Mouse (Mus musculus): ENCODE results near the gene Tti1.

Gene Tti1

DNA sequence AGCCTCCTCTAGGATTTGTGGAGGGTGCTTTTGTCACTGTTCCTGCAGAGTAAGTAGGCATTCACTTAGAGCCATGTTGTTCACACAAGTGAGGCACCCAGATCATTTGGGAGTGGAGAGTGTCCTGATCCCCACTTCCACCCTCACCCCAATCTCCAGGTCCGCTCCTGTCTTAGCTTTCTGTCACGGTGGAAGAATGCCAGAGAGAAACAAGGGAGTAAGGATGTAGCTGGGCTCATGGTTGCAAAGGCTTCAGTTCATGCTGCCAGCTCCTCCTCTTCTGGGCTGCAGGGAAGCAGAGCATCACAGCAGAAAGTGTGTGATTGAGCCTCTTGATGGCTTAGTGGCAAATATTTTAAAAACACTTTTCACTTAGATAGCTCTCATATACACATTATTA, 12.2 kb upstream of the Tti1 start:
- no peak for DNase-seq (ENCODE audit: inconsistent age in 2 of 2, low spot score in 1 of 2)

DNA sequence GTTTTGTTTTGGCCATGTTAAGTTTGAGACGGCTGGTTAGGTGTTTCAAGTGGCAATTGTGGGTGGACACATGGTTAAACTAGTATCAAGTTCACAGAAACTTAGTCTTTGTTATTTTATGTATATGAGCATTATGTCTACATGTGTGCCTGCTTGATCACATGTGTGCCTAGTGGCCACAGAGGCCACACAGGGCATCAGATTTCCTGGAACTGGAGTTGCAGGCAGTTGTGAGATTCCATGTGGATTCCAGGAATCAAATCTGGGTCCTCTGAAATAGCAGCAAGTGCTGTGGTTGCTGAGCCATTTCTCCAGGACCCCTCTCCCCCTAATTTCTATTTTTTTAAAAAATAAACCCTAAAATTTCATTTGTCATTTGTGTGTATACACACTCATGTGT, 11.4 kb upstream of the Tti1 start:
- DNase-seq (ENCODE audit: inconsistent age in 2 of 2, low spot score in 1 of 2) = no peak

DNA sequence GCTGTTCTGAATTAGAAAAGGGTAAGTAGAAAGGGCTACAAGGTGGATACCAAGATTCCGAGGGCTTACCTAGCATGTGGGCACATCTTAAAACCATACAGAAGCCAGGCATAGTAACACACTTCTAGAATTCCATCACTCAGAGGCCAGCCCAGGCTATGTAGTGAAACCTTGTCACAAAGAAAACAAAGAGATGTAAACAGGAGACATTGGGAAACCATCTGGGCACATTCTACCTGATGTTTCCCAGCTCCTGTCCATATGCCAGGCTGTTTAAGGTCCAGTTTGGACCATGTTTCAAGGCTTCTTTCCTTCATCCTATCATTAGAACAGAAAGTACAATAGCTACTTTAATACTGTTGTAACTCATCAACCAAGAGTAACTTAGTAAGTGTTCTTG, 9.3 kb upstream of the Tti1 start:
- no peak for DNase-seq (ENCODE audit: inconsistent age in 2 of 2, low spot score in 1 of 2)

DNA sequence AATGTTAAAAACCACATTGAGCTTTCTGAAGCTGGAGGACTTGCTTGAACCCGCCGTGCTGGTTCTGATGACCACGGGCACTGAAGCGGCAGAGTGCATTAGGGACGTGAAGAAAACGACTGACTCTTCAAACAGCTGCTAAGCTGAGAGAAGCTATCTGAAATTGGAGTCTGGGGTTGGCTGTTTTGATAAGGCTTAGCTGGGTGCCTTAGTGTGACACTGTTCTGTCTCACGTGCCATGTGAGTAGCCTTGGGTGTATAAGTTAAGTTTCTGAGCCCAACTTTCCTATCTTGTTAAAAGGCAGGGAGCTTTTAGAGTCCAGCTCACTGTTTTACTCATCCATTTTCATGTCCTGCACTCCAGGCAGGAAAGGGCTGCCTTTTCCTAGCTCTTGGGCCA, 8.7 kb upstream of the Tti1 start:
- no peak for DNase-seq (ENCODE audit: inconsistent age in 2 of 2, low spot score in 1 of 2)

DNA sequence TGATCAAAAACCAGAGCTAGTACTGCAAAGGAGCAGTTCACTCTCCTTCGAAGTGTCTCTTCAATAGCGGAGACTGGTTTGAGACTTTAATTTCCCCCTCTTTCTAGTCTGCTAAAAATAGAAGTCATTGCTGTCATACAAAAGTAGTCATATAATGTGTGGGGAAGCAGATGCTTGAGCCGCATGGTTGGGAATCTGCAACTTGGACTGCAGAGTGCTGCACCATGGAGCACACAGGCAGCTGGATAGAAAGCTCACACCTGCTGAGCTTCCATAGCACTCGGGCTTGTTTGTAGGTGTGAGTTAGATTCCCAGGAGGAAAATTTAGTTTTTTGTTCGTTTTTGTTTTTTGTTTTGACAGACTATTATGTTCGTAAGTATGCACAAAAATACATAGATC, 8.2 kb upstream of the Tti1 start:
- DNase-seq (ENCODE audit: inconsistent age in 2 of 2, low spot score in 1 of 2) = no peak

DNA sequence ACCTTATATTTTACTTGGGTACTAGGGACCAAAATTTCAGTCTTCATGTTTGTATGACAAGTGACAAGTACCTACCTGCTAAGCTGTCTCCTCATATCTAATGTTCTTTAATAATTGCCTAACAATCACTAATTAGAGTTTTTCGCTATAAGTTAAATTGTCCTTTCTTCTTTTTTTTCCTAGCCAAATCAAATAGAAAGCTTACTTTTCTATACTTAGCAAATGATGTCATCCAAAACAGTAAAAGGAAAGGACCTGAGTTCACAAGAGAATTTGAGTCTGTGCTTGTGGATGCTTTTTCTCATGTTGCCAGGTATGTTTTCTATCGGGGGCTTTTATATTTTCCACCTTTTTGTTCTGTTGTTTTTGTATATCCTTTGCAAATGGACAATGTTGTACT, 7.6 kb upstream of the Tti1 start:
- no peak for DNase-seq (ENCODE audit: inconsistent age in 2 of 2, low spot score in 1 of 2)

DNA sequence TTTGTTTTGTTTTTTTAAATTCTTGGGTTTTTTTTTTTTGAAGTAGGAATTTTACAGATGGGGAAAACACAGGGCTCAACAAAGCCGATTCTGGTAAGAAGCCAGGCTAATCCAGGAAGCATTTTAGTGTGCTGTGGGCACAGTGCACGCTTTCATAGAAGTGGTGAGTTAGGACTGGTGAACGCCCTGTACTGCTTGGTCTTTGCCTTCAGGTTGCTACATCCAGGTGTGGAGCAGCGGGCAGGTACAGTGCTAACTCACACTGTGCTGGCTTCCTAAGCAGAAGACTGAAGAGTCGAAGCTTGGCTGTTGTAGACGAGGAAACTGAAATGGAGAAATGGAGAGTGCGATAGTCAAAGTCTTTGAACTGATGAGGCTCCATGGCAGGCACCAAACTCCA, 1.8 kb upstream of the Tti1 start:
- no peak for DNase-seq (ENCODE audit: inconsistent age in 2 of 2, low spot score in 1 of 2)

DNA sequence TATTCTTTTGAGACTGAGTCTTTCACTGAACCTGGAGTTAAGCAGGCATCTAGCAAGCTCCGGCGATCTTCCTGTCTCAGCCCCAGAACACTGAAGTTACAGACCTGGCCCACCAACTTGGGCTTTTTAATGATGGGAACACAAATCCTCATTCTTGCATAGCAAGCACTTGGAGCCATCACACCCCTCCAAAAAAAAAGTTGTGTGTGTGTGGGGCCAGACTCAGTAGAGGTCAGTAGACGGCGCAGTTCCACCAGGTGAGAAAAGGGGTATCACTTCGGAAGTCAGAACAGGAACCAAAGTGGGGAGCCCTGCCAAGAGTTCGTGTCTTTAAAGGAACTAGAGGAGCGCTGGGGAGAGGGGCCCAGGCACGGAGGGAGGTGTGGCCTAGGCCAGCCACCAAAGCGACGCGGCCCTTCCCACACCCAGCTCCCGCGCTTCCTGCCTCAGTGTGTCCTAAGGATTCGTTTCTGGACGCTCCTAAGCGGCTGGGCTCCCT, 329 bp downstream of the Tti1 start:
- DNase-seq (ENCODE audit: inconsistent age in 2 of 2, low spot score in 1 of 2) = no peak

DNA sequence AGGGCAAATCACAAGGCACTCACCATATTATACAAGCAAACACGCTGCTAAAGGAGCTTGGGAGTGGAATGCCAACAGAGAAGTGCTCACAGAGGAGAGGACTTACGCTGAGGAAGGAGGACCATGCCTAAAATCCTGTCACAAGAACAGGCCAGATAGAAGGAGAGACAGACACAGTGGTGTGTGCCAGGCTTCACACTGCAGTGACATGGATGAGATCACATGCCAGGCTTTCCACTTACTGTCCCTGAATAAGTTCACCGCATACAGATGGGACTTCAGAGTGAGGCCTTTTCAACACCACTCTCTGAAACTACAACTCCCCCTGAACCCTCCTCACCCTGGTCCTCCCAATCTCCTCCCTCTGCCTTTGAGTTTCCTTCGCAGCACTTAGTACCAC, 10.9 kb downstream of the Tti1 start:
- DNase-seq (ENCODE audit: inconsistent age in 2 of 2, low spot score in 1 of 2) = peak in 1 of 2 experiments; percentile 12

DNA sequence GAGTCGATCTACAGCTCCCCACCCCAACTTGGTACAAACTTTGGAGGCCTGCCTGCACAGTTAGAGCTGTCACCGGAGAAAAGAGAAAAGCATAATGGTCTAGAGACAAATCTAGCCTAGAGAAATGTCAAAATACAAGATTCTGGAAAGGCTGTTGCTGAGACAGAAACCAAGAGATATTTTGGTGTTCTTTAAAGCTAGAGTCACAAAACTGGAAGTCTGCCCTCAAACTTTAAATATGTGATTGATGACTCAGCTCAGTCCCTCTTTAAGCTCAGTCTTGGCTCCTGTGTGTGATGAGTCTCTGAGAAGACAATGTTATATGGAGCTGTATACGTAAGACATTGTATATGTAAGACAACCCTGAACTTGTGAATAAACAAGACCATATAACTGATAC, 15.6 kb downstream of the Tti1 start:
- no peak for DNase-seq (ENCODE audit: inconsistent age in 2 of 2, low spot score in 1 of 2)

DNA sequence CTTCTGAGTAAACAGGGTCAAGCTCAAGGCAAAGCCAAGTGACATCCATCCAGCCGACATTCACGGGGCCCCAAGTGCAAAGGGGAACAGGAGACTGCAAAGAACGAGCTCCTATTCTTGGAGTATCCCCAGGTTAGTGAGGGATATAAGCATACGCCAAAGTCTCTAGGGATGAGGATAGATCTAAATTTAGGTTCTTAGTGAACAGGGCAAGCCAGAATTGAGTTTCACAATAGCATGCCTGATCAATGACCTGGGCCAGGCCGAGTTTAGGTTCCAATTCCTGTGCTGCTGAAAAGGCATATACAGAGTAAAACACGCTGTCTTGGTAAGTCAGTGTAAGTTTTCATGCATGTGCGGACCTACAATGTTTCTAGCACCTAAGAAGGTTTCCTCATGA, 18.9 kb downstream of the Tti1 start:
- no peak for DNase-seq (ENCODE audit: inconsistent age in 2 of 2, low spot score in 1 of 2)

DNA sequence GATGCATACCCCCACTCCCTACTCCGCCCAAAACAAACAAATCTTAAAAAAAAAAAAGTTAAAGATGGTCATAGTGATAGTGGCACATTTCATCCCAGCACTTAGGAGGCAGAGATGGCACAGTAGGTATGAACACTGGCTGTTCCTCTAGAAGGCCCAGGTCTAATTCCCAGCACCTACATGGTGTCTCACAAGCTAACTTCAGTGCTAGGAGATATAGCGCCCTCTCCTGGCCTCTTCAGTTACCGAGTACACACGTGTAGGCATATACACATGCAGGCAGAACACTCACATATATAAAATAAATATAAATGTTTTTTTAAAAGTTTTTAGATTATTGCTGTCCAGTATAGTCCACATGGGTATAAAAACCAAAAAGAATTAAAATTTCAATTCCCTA, 22.6 kb downstream of the Tti1 start:
- DNase-seq (ENCODE audit: inconsistent age in 2 of 2, low spot score in 1 of 2) = no peak

DNA sequence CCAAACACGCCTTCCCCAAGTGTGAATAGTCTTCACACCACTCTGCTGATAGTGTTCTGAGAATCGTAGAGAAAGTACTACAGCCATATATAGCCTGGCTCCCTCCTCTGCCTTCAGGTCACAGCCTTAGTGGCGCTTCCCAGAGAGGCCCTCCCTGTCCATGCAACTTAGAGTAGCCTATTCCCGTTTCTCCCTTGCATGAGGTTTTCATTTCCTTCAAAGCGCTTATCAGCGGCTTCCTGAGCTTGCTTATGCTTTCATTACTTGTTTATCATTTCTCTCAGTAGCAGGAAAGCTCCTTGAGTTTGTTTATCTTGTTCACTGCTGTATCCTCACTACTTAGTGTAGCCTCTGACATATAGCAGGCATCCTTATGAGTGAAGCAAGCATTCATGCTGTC, 23.6 kb downstream of the Tti1 start:
- DNase-seq (ENCODE audit: inconsistent age in 2 of 2, low spot score in 1 of 2) = no peak

DNA sequence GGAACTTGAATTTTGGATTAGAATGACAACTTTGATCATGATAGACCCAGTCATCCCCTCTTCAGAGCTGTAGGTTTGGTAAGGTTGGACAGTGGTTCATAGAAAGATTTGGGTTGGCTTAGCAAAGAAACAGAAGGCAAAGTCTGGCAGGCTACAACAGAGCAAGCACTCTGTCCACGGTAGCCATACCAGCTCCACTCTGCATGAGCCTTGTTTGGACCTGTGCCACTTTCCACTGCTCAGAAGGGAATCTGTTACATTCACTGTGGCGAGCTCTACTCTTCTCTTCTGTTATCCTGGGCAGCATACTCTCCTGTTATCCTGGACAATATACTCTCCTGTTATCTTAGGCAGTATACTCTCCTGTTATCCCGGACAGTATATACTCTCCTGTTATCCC, 29.4 kb downstream of the Tti1 start:
- DNase-seq (ENCODE audit: inconsistent age in 2 of 2, low spot score in 1 of 2) = no peak

DNA sequence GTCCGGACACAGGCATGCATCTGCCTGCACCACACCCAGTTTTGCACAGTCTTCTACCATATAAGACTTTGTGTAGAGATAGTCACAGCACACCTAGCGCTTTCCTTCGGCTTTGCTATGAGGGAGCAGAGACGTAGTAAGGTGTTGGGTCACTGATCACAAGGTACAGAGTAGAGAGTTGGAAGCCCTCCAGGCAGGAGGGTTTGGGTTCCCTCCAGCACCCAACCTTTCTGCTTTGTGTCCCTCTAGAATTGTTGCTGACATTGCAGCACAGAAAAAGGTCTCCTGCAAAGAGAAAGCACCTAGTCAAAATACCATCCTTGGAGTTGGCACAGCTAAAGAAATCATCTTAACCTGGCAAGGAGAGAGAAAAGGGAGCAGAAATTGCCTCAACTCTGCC, 35.7 kb downstream of the Tti1 start:
- no peak for DNase-seq (ENCODE audit: inconsistent age in 2 of 2, low spot score in 1 of 2)

DNA sequence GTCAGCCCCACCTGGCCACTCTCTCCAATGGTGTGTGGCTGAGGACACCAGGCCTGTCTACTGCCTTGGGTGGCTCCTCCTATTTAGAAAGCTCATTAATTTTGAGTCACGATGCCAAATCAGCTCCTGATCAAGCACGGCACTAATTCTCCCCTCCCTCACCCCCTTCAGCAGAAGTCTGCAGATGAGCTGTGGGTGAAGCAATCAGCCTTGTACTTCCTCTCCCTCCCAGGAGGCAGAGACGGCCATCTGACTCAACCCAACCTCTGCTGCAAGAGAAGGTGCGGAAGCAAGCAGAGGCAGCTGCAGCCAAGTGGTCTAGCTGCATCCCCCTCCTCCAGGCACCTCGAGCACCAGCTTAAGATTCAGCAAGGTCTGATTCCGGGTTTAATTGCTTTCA, 37.2 kb downstream of the Tti1 start:
- no peak for DNase-seq (ENCODE audit: inconsistent age in 2 of 2, low spot score in 1 of 2)

DNA sequence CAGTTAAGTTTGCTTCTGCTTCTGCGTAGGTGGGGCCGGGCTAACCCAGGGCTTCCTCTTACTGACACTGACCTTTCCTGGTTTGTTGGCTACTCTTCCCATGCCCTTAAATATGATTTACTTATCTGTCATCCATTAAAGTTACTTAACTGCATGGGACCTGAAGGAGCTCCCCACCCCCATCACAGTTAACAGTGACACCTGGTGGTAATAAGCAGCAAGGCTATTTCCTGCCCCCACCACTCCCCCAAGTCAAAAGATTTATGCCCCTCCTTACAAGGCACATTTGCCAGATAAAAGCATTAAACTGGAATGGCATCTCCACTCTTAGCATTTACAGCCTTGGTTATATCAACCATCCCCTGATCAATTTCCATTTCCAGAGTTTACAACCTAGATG, 38.3 kb downstream of the Tti1 start:
- DNase-seq (ENCODE audit: inconsistent age in 2 of 2, low spot score in 1 of 2) = peak in 1 of 2 experiments; percentile 58

DNA sequence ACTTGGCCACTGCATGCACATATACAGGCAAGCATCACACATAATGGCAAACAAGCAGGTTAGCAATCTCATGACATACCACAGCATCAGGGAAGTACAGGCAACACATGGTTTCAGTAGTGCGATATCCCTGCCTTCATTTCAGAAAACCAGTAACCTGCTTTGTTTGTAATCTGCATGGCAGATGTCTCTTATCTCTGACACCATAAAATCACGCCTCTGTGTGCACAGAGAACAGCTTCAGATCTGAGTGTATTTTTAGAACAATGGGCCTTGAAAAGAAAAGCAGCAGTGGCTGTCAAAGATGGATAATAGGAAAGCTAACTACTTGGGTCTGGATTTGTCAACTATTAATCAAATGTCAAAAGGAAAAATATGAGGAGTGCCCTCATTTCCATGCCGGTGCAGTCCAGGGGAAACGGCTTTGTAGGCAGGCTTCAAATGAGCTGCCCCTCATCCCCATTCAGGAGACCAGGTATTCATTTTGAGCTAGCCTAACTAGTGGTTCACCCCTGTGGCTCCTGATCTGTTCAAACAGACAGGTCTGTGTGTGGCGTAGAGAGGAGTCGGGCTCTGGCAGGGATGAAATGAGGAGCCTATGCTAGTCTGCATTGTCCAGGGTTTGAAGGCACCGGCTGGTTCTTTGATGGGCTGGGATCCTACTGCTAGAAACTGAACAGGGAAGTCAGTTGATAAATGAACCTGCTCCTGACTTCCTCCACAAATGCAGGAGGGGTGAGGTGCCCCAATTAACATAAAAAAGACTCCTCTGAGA, 39.6 kb downstream of the Tti1 start:
- DNase-seq (ENCODE audit: inconsistent age in 2 of 2, low spot score in 1 of 2) = no peak

DNA sequence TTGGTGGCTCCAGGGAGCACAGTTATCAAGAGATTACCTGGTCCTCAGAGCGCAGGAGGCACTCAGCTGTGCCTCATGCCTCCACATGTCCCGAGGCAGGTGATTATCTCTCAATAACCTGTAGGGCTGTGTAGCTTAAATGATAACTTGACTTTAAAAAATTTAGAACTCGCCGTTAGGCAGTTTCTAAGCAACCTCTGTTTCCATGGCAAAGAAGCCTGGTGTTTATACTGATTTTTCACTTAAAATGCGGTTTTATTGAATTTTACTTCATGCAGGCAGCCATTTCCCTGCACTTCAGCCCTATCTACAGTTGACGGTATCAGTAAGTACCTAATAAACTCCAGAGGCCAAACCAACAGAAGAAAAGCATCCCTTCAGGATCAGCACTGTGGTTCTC, 42.0 kb downstream of the Tti1 start:
- no peak for DNase-seq (ENCODE audit: inconsistent age in 2 of 2, low spot score in 1 of 2)

DNA sequence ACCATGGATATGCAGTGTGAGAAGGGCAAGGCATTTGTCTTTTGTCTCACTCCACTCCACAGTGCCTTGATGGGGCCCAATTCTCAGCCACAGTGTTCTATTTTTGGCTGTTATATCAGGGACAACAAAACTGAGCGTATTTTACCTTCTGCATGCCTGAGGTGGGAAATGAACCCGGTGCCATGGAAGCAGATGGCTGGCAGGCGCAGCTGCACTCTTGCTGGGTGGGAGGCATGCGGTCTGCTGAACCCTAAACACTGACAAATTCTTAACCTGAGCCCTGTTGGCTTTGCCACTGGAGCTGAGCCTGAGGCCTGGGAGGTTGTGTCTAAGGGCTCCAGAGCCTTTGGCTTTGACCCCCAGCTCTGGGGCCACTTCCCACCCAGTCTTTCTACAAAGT, 42.6 kb downstream of the Tti1 start:
- no peak for DNase-seq (ENCODE audit: inconsistent age in 2 of 2, low spot score in 1 of 2)

DNA sequence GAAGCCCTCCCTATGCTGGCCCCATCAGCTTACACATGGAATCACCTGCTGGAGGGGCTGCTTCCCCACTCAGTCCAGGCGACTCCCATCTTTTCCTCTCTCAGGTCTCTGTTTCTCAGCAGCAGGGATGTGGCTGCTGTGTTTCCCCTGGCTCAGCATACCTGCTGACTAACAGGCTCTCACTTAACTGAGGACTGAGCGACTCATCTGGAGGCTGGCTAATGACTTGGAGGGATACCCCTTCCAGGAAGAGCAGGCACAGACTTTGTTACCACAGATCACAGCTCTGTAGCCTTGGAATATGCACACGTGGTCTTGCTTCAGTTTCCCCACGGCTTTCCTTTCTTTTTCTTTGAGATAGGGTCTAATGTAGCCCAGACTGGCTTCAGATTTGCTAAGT, 45.0 kb downstream of the Tti1 start:
- DNase-seq (ENCODE audit: inconsistent age in 2 of 2, low spot score in 1 of 2) = no peak

DNA sequence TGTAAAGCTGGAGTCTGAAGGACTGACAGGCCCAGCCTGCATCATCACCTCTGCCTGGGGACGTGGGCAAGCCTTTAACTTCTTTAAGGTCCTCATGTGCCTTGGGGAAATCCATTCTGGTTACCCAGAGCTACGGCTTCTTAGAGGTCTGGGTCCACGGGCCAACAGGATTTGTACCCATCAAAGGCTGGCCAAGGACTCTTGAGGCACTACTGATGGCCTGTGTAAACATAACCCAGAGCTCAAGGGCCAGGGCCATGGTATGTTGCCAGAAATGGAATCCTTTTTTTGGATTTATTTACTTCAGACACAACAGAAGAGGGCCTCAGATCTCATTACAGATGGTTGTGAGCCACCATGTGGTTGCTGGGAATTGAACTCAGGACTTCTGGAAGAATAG, 45.5 kb downstream of the Tti1 start:
- DNase-seq (ENCODE audit: inconsistent age in 2 of 2, low spot score in 1 of 2) = peak in 1 of 2 experiments; percentile 30

DNA sequence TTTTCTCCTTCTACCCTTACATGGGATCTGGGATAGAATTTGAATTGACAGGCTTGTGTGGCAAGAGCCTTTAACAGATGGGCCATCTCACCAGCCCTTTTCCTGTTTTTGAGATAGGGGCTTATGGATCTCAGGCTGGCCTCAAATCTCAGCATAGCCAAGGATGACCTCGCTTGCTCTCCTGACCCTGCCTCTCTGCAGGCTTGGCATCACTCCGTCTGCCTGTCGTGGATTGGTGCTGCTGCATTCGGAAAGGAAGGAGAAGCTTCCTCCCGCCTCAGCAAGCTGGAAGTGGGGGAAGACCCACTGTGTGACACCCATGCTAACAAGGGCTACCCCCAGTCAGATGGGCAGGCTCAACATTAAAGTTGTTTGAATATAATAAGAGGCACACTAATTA, 49.0 kb downstream of the Tti1 start:
- DNase-seq (ENCODE audit: inconsistent age in 2 of 2, low spot score in 1 of 2) = no peak

Data from adrenal gland, adult (tissue).